Mouse (Mus musculus): Measurements from ENCODE around the gene Ush1g. TPM values are rescaled to one million over a fixed set of nuclear protein-coding genes. Genes with fewer than 3 reads are reported as not detected.

The Ush1g gene
- polyA plus RNA-seq, 1 experiment from 2014 or later: 0.10 TPM

- H3K27me3 ChIP-seq (replicated peaks; ENCODE audit: control insufficient read depth, insufficient read depth, low read length): no peaks in the 10 kb centered on the region
- no peak overlapping the region for H3K9ac ChIP-seq (replicated peaks; ENCODE audit: low read depth, low read length)
- peaks cover 20% of the 10 kb centered on the region for H3K4me1 ChIP-seq (replicated peaks; ENCODE audit: control insufficient read depth, insufficient read depth, low read length)
- H3K9me3 ChIP-seq (ENCODE audit: control insufficient read depth, low read length): no peaks in the 10 kb centered on the region
- no peak overlapping the region for H3K4me3 ChIP-seq (replicated peaks; ENCODE audit: low read length)
- no peak overlapping the region for H3K4me2 ChIP-seq (ENCODE audit: low read length)
- ATAC-seq: no peak
- no peak overlapping the region for H3K27ac ChIP-seq (ENCODE audit: low read length)
- 79% methylated on average over 6 of the region's 6 CpGs for WGBS
- H3K36me3 ChIP-seq (ENCODE audit: control insufficient read depth, insufficient read depth): no peaks in the 10 kb centered on the region
Measured at GRCm38 (mm10) chr11:115278176-115278575, 43.7 kb downstream of the Ush1g start.

DNA sequence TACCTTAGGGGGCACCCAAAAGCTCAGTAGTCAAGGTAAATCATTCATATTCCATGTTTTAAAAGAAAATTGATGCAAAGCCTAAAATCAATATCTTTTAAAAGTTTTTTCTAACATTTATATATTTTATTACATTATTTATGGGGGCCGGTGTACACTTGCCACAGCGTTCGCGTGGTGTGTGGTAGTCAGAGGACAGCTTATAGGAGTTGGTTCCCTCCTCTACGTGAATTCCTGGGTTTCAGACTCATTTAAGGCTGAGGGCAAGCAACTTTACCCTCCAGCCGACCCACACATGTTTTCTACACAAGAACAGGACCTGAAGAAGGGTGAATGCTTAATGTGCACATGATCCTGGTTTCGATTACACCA is 44.3 kb downstream of the Ush1g start:
- H3K9me3 ChIP-seq (ENCODE audit: control insufficient read depth, low read length): no peaks in the 10 kb centered on the region
- WGBS: 20% methylated on average over 7 of the region's 7 CpGs
- H3K4me2 ChIP-seq (ENCODE audit: low read length): peak overlapping the region; percentile 59
- H3K36me3 ChIP-seq (ENCODE audit: control insufficient read depth, insufficient read depth): no peaks in the 10 kb centered on the region
- H3K4me3 ChIP-seq (replicated peaks; ENCODE audit: low read length): peak overlapping the region; percentile 65
- H3K9ac ChIP-seq (replicated peaks; ENCODE audit: low read depth, low read length): peak overlapping the region; percentile 53
- no peak for ATAC-seq
- peaks cover 20% of the 10 kb centered on the region for H3K4me1 ChIP-seq (replicated peaks; ENCODE audit: control insufficient read depth, insufficient read depth, low read length)
- H3K27me3 ChIP-seq (replicated peaks; ENCODE audit: control insufficient read depth, insufficient read depth, low read length): no peaks in the 10 kb centered on the region
- peak overlapping the region; percentile 71 for H3K27ac ChIP-seq (ENCODE audit: low read length)

- WGBS: under 1% methylated on average over 42 of the region's 42 CpGs
- Histone ChIP-seq H3K27me3 (replicated peaks; ENCODE audit: control insufficient read depth, insufficient read depth, low read length) (no peaks in the 10 kb centered on the region), H3K27ac (ENCODE audit: low read length) (peak within 1 kb of the TSS; percentile 85), H3K9me3 (ENCODE audit: control insufficient read depth, low read length) (no peaks in the 10 kb centered on the region), H3K4me3 (replicated peaks; ENCODE audit: low read length) (peak within 1 kb of the TSS; percentile 65), H3K4me2 (ENCODE audit: low read length) (peak within 1 kb of the TSS; percentile 64), H3K9ac (replicated peaks; ENCODE audit: low read depth, low read length) (peak within 1 kb of the TSS; percentile 78), H3K4me1 (replicated peaks; ENCODE audit: control insufficient read depth, insufficient read depth, low read length) (peaks cover 20% of the 10 kb centered on the region), H3K36me3 (ENCODE audit: control insufficient read depth, insufficient read depth) (no peaks in the 10 kb centered on the region)
- peak; percentile 97 for ATAC-seq
Measured at GRCm38 (mm10) chr11:115276780-115277603, 44.8 kb downstream of the Ush1g start, which contains the start of gene Fdxr. Gene Fdxr, minus strand, starts transcription at chr11:115277050.

DNA sequence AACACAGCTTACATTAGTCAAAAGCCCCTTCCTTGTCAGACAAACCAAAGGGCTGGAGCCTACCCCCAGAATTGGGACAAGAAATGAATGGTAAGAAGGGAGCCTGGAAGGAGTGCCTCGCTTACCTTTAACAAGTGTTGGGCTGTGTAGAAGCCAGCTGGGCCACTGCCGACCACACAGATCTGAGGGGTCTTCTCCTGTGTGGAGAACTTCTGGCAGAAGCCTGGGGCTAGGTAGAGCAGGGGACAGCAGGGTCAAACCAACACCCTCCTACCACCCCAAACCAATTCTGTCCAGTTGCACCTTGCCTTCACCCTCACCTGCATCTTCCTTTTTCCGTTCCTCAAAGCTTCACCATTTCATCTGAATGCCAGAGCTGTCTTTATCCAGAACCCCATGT is 45.9 kb downstream of the Ush1g start:
- H3K4me2 ChIP-seq (ENCODE audit: low read length): peak overlapping the region; percentile 64
- H3K27ac ChIP-seq (ENCODE audit: low read length): peak overlapping the region; percentile 85; the same call in 1 of the 2 replicates
- WGBS: 51% methylated on average over 3 of the region's 3 CpGs
- peak overlapping the region; percentile 78; the same call in 1 of the 2 replicates for H3K9ac ChIP-seq (replicated peaks; ENCODE audit: low read depth, low read length)
- H3K9me3 ChIP-seq (ENCODE audit: control insufficient read depth, low read length): no peaks in the 10 kb centered on the region
- no peak for ATAC-seq
- peaks cover 20% of the 10 kb centered on the region for H3K4me1 ChIP-seq (replicated peaks; ENCODE audit: control insufficient read depth, insufficient read depth, low read length)
- peak overlapping the region; percentile 65 for H3K4me3 ChIP-seq (replicated peaks; ENCODE audit: low read length)
- no peaks in the 10 kb centered on the region for H3K36me3 ChIP-seq (ENCODE audit: control insufficient read depth, insufficient read depth)
- H3K27me3 ChIP-seq (replicated peaks; ENCODE audit: control insufficient read depth, insufficient read depth, low read length): no peaks in the 10 kb centered on the region

- Histone ChIP-seq H3K9me3 (ENCODE audit: control insufficient read depth, low read length) (no peaks in the 10 kb centered on the region), H3K4me2 (ENCODE audit: low read length) (peak overlapping the region; percentile 64), H3K27me3 (replicated peaks; ENCODE audit: control insufficient read depth, insufficient read depth, low read length) (no peaks in the 10 kb centered on the region), H3K4me1 (replicated peaks; ENCODE audit: control insufficient read depth, insufficient read depth, low read length) (peaks cover 20% of the 10 kb centered on the region), H3K4me3 (replicated peaks; ENCODE audit: low read length) (no peak overlapping the region), H3K27ac (ENCODE audit: low read length) (no peak overlapping the region), H3K36me3 (ENCODE audit: control insufficient read depth, insufficient read depth) (no peaks in the 10 kb centered on the region), H3K9ac (replicated peaks; ENCODE audit: low read depth, low read length) (no peak overlapping the region)
- WGBS: 94% methylated on average over 6 of the region's 6 CpGs
- no peak for ATAC-seq
Measured at GRCm38 (mm10) chr11:115275509-115275908, 46.3 kb downstream of the Ush1g start.

- Histone ChIP-seq H3K27me3 (replicated peaks; ENCODE audit: control insufficient read depth, insufficient read depth, low read length) (no peaks in the 10 kb centered on the region), H3K9ac (replicated peaks; ENCODE audit: low read depth, low read length) (no peak overlapping the region), H3K27ac (ENCODE audit: low read length) (no peak overlapping the region), H3K36me3 (ENCODE audit: control insufficient read depth, insufficient read depth) (no peaks in the 10 kb centered on the region), H3K9me3 (ENCODE audit: control insufficient read depth, low read length) (no peaks in the 10 kb centered on the region), H3K4me3 (replicated peaks; ENCODE audit: low read length) (no peak overlapping the region), H3K4me1 (replicated peaks; ENCODE audit: control insufficient read depth, insufficient read depth, low read length) (peaks cover 24% of the 10 kb centered on the region), H3K4me2 (ENCODE audit: low read length) (no peak overlapping the region)
- 88% methylated on average over 6 of the region's 6 CpGs for WGBS
- ATAC-seq: no peak
Measured at GRCm38 (mm10) chr11:115274771-115275170, 47.1 kb downstream of the Ush1g start.

DNA sequence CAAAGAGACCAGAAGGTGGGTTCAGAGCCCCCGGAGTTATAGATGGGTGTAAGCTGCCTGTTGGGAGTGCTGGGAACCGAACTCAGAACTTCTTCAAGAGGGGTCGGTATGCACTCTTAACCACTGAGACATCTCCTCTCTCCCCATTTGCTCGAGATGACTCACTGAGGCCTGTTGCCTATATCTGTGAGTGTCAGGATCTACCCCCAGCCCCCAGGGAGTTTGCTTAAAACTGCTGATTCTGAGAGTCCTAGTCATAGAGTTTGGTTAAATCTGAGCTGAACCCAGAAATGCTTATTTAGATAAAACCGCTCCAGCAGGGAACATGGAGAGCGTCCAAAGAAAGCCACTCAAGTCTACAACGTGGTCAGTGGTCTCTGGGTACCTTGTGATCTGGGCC is 47.7 kb downstream of the Ush1g start:
- Histone ChIP-seq H3K4me1 (replicated peaks; ENCODE audit: control insufficient read depth, insufficient read depth, low read length) (peaks cover 24% of the 10 kb centered on the region), H3K36me3 (ENCODE audit: control insufficient read depth, insufficient read depth) (peaks cover under 1% of the 10 kb centered on the region; the same call in 1 of the 2 replicates), H3K27me3 (replicated peaks; ENCODE audit: control insufficient read depth, insufficient read depth, low read length) (no peaks in the 10 kb centered on the region), H3K4me2 (ENCODE audit: low read length) (no peak overlapping the region), H3K4me3 (replicated peaks; ENCODE audit: low read length) (no peak overlapping the region), H3K27ac (ENCODE audit: low read length) (no peak overlapping the region), H3K9me3 (ENCODE audit: control insufficient read depth, low read length) (no peaks in the 10 kb centered on the region), H3K9ac (replicated peaks; ENCODE audit: low read depth, low read length) (no peak overlapping the region)
- WGBS: 87% methylated on average over 7 of the region's 7 CpGs
- no peak for ATAC-seq

GRCm38 (mm10) chr11:115273735-115274134 is 48.1 kb downstream of the Ush1g start:
- H3K4me3 ChIP-seq (replicated peaks; ENCODE audit: low read length): no peak overlapping the region
- H3K36me3 ChIP-seq (ENCODE audit: control insufficient read depth, insufficient read depth): peaks cover 2% of the 10 kb centered on the region; the same call in 1 of the 2 replicates
- no peak overlapping the region for H3K4me2 ChIP-seq (ENCODE audit: low read length)
- H3K9ac ChIP-seq (replicated peaks; ENCODE audit: low read depth, low read length): no peak overlapping the region
- 79% methylated on average over 7 of the region's 7 CpGs for WGBS
- ATAC-seq: no peak
- H3K27me3 ChIP-seq (replicated peaks; ENCODE audit: control insufficient read depth, insufficient read depth, low read length): no peaks in the 10 kb centered on the region
- no peaks in the 10 kb centered on the region for H3K9me3 ChIP-seq (ENCODE audit: control insufficient read depth, low read length)
- H3K27ac ChIP-seq (ENCODE audit: low read length): no peak overlapping the region
- peaks cover 24% of the 10 kb centered on the region for H3K4me1 ChIP-seq (replicated peaks; ENCODE audit: control insufficient read depth, insufficient read depth, low read length)

DNA sequence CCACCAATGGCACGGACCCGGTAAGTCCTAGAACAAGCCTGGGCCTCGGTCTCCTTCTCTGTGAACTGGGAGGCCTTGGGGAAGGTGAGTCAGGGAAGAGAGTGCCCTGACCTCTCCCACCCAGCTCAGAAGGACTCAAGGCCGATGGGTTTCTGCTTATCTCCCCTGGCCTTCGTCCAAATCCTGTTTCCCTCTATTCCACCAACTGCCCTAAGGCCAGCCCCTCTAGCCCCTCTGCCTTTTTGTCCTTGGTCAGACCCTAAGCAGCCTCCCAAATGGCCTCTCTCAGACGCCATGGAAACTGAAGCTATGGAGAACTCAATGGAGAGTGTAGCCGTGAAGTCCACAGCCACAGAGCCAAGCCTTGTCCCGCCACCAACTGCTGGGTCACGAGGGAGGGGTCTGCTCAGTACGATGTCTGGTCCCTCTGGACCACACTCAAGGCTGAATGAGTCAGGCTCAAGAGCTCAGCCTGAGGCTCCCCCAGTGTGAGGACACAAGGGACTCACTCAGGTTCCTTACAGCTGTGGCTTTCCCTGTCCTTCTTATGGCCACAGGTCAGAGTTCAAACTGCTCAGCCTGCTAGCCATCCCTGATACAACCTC is 48.8 kb downstream of the Ush1g start:
- no peak overlapping the region for H3K27ac ChIP-seq (ENCODE audit: low read length)
- no peak overlapping the region for H3K4me3 ChIP-seq (replicated peaks; ENCODE audit: low read length)
- no peaks in the 10 kb centered on the region for H3K9me3 ChIP-seq (ENCODE audit: control insufficient read depth, low read length)
- WGBS: 80% methylated on average over 10 of the region's 10 CpGs
- H3K4me2 ChIP-seq (ENCODE audit: low read length): no peak overlapping the region
- H3K27me3 ChIP-seq (replicated peaks; ENCODE audit: control insufficient read depth, insufficient read depth, low read length): peaks cover 6% of the 10 kb centered on the region
- no peak overlapping the region for H3K9ac ChIP-seq (replicated peaks; ENCODE audit: low read depth, low read length)
- H3K4me1 ChIP-seq (replicated peaks; ENCODE audit: control insufficient read depth, insufficient read depth, low read length): peaks cover 23% of the 10 kb centered on the region
- peaks cover 5% of the 10 kb centered on the region for H3K36me3 ChIP-seq (ENCODE audit: control insufficient read depth, insufficient read depth)
- no peak for ATAC-seq
